Comparison of ENCODE assay signal across 16 mouse cellular contexts in genomic region chr4:135591086-135591485, GRCm38 (mm10). TPM values are rescaled to one million over a fixed set of nuclear protein-coding genes. Genes with fewer than 3 reads are reported as not detected.
"Had no signal": no experiment of that assay in that cellular context is flagged by ENCODE, and none has a peak within 500 bp of the region (broad histone marks: within the 10 kb centered on the region; RNA-seq: fewer than 3 reads in every experiment).

No protein-coding gene starts in this region.

- H3K4me1 ChIP-seq: liver, embryonic 15.5 days had no signal

- H3K36me3 ChIP-seq: limb, embryonic 10.5 days; liver, embryonic 15.5 days; neural tube, embryonic 12.5 days had no signal

- H3K4me3 ChIP-seq: limb, embryonic 10.5 days; liver, embryonic 15.5 days; neural tube, embryonic 12.5 days had no signal

- H3K27me3 ChIP-seq: neural tube, embryonic 12.5 days had no signal

- H3K4me2 ChIP-seq: liver, embryonic 11.5 days; liver, embryonic 15.5 days; neural tube, embryonic 12.5 days had no signal

- DNase-seq: kidney, adult 11 months; kidney, adult 9 months; kidney, postnatal 36 days; layer of hippocampus, adult 9-11 months; lung, adult 2 months; midbrain, embryonic 14.5 days; retina, postnatal 1 day; right cerebral cortex, postnatal 4 days; spleen, adult 18-20 months; thymus, postnatal 36 days had no signal

- H3K9ac ChIP-seq: liver, embryonic 15.5 days; neural tube, embryonic 12.5 days had no signal

- H3K27ac ChIP-seq: kidney, postnatal 0 days; limb, embryonic 10.5 days; liver, embryonic 15.5 days; neural tube, embryonic 12.5 days had no signal

- H3K9me3 ChIP-seq: limb, embryonic 10.5 days; liver, embryonic 15.5 days had no signal

RNA-seq across cellular contexts. Expression of gene Grhl3, which starts 17.7 kb away (rescaled TPM):
- total RNA-seq: megakaryocyte progenitor cell, adult 5-6 weeks had no signal
